Mouse (Mus musculus): Measurements from ENCODE around the gene Arfip1. TPM values are rescaled to one million over a fixed set of nuclear protein-coding genes. Genes with fewer than 3 reads are reported as not detected.

The Arfip1 gene
- polyA plus RNA-seq, 1 experiment from 2014 or later: 22.5 TPM

- no peak for ATAC-seq (ENCODE audit: low FRiP score, low read depth)
- Histone ChIP-seq H3K27ac (replicated peaks) (no peak overlapping the region), H3K4me2 (no peak overlapping the region), H3K9me3 (0 out of 2 replicates have a peak, but pooled peaks cover 6% of the 10 kb centered on the region), H3K36me3 (no peaks in the 10 kb centered on the region), H3K9ac (no peak overlapping the region), H3K4me3 (no peak overlapping the region), H3K27me3 (no peaks in the 10 kb centered on the region), H3K4me1 (replicated peaks) (no peaks in the 10 kb centered on the region)
- WGBS: 88% methylated on average over 9 of the region's 9 CpGs
These were observed 19.6 kb upstream of the Arfip1 start for GRCm38 (mm10) chr3:84601870-84602495.

DNA sequence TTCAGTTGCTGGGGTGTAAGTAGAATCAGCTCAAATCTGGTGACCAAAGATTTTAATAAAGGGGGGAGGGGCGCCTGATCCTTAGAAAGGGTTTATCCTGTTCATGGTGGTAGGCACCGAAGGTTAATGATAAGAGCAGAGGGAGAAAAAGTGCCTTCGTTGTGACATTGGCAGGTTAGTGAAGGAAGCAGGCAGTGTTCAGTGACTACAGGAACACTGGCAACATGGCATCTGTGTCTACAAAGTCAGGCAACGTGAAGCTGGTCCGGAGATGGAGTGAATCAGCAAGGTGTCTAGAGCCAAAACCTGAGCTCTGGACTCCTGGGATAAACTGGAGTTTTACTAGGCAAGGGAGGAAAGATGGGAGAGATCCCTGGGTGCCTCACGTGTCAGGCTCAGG is 16.3 kb upstream of the Arfip1 start:
- Histone ChIP-seq H3K4me2 (no peak overlapping the region), H3K9me3 (no peaks in the 10 kb centered on the region), H3K4me1 (replicated peaks) (0 out of 2 replicates have a peak, but pooled peaks cover 4% of the 10 kb centered on the region), H3K4me3 (no peak overlapping the region), H3K9ac (no peak overlapping the region), H3K36me3 (no peaks in the 10 kb centered on the region), H3K27me3 (no peaks in the 10 kb centered on the region), H3K27ac (replicated peaks) (no peak overlapping the region)
- WGBS: 90% methylated on average over 6 of the region's 6 CpGs
- ATAC-seq (ENCODE audit: low FRiP score, low read depth): no peak

- no peaks in the 10 kb centered on the region for H3K27me3 ChIP-seq
These were observed 15.7 kb upstream of the Arfip1 start for GRCm38 (mm10) chr3:84597996-84598734.

DNA sequence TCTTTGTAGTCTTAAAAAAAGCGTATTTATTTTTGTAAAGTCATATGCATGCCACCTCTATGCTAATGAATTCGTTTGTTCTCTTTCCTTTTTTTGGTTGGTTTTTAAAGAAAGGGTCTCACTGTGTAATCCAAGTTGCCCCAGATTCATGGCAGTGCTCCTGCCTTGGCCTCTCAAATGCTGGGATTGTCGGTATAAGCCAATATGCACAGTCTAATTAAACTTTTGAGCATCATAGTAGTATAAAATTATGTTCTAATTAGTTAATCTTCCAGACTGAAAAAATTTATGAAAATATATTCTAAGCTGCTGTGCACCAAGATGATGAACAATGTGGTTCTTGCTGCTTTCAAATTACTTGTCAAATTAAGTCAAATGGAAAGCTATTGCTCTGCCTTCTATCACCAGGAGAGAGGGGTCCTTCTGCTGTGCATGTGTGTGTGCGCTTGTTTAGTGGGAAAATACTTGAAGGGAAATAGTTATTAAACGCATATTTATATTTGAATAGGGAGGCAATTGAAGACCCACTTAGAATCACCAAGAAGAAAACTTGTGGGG is 13.3 kb upstream of the Arfip1 start:
- Histone ChIP-seq H3K9me3 (no peaks in the 10 kb centered on the region), H3K27ac (replicated peaks) (no peak overlapping the region), H3K9ac (no peak overlapping the region), H3K27me3 (no peaks in the 10 kb centered on the region), H3K4me2 (peak overlapping the region; percentile 39), H3K36me3 (no peaks in the 10 kb centered on the region), H3K4me1 (replicated peaks) (0 out of 2 replicates have a peak, but pooled peaks cover 4% of the 10 kb centered on the region), H3K4me3 (no peak overlapping the region)
- 39% methylated on average over 5 of the region's 5 CpGs for WGBS
- no peak for ATAC-seq (ENCODE audit: low FRiP score, low read depth)

More at GRCm38 (mm10) chr3:84597996-84598734, 15.7 kb upstream of the Arfip1 start:
- H3K9ac ChIP-seq: no peak overlapping the region
- no peaks in the 10 kb centered on the region for H3K9me3 ChIP-seq
- no peak overlapping the region for H3K4me2 ChIP-seq
- ATAC-seq (ENCODE audit: low FRiP score, low read depth): no peak
- H3K4me3 ChIP-seq: no peak overlapping the region
- H3K4me1 ChIP-seq (replicated peaks): 0 out of 2 replicates have a peak, but pooled peaks cover 4% of the 10 kb centered on the region
- no peak overlapping the region for H3K27ac ChIP-seq (replicated peaks)
- H3K36me3 ChIP-seq: no peaks in the 10 kb centered on the region
- 89% methylated on average over 6 of the region's 6 CpGs for WGBS

DNA sequence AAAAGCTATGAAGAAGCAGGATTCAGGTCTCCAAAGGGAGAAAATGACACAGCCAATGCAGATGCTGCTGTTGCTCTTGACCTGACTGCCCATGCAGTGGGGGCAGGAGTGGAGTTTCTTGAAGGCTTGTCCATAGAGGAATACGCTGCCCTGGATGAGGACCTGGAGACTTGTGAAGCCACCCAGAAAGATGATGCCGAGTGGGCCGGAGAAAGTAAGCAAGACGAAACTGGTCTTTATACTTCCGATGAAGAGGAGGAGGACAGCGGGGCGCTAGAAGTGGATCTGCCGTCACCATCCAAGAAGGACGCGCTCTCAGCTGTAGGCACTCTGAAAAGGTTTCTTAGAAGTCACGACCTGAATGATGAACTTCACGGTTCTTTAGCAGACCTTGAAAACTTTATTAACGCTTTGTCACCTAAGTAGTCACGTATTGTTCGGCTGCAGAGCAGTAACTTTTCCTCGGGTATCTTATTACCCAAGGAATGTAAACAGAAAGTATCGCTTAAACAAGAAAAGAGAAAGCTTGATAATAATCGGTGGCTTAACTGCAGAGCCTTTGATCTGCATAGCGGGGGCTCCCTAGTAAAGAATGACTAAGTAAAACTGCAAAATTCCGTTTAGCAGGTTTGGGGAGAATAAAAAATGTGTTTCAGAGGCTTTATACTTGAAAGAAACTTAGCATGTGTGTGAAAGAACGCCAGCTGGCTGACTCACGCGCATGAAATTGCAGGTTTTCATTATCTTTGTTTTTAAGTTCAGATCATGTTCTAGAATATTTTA is 12.7 kb upstream of the Arfip1 start:
- peak overlapping the region; percentile 15 for H3K4me3 ChIP-seq

GRCm38 (mm10) chr3:84593274-84593673 is 10.8 kb upstream of the Arfip1 start, which contains the start of gene Tigd4:
Tigd4 (plus strand) TSS chr3:84593574.
- H3K4me1 ChIP-seq (replicated peaks): 0 out of 2 replicates have a peak, but pooled peaks cover 4% of the 10 kb centered on the region
- no peaks in the 10 kb centered on the region for H3K36me3 ChIP-seq
- no peaks in the 10 kb centered on the region for H3K9me3 ChIP-seq
- no peaks in the 10 kb centered on the region for H3K27me3 ChIP-seq
- no peak within 1 kb of the TSS for H3K9ac ChIP-seq
- ATAC-seq (ENCODE audit: low FRiP score, low read depth): no peak
- H3K27ac ChIP-seq (replicated peaks): no peak within 1 kb of the TSS
- WGBS: 94% methylated on average over 2 of the region's 2 CpGs
- no peak within 1 kb of the TSS for H3K4me3 ChIP-seq
- H3K4me2 ChIP-seq: no peak within 1 kb of the TSS

More for the DNA sequence above, 12.7 kb upstream of the Arfip1 start:
- WGBS: 15% methylated on average over 23 of the region's 23 CpGs
- H3K36me3 ChIP-seq: no peaks in the 10 kb centered on the region
- 0 out of 2 replicates have a peak, but pooled peaks cover 4% of the 10 kb centered on the region for H3K4me1 ChIP-seq (replicated peaks)
- no peaks in the 10 kb centered on the region for H3K27me3 ChIP-seq
- H3K9me3 ChIP-seq: no peaks in the 10 kb centered on the region
- no peak overlapping the region for H3K27ac ChIP-seq (replicated peaks)
- ATAC-seq (ENCODE audit: low FRiP score, low read depth): no peak
- no peak overlapping the region for H3K9ac ChIP-seq
- H3K4me2 ChIP-seq: peak overlapping the region; percentile 39

DNA sequence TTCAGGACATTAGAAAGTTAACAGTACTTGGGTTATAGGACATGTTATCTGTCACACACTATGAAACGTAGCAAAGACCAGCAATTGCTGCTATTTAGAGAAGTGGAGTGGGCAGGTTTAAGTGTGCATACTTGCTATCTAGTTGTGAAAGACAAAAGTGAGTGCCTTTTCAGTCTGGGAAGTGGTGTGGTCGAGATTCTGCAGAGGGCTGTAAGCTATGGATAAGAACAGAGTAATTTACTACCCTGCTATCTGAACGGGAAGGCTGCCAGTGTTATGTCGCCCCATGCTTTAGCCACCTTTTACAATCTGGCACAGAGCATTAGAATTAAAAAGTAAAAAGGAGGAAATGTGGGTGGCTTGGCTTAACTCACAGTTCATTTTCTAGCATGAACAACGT is 4.3 kb upstream of the Arfip1 start:
- Histone ChIP-seq H3K4me2 (no peak overlapping the region), H3K4me1 (replicated peaks) (peaks cover 13% of the 10 kb centered on the region), H3K9ac (no peak overlapping the region), H3K4me3 (no peak overlapping the region), H3K9me3 (no peaks in the 10 kb centered on the region), H3K36me3 (no peaks in the 10 kb centered on the region), H3K27me3 (no peaks in the 10 kb centered on the region), H3K27ac (replicated peaks) (no peak overlapping the region)
- 63% methylated on average over 5 of the region's 5 CpGs for WGBS
- no peak for ATAC-seq (ENCODE audit: low FRiP score, low read depth)

DNA sequence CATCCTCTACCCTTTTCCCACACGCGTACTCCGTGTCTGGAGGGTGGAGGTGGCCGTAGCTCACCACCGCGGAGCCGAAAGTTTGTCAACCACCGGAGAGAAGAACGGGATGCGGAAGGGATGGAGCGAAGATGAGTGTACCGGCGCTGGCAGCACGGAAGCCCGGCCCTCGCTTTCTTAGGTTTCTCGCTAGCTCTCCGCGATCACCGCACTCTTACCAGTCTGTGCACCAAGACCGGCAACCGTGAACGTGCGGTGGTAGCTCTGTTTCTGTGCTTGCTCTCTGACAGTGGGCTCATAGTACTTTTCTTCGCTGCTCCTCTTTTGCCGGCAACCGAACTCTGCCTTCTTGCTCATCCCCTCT is 470 bp upstream of the Arfip1 start:
- ATAC-seq (ENCODE audit: low FRiP score, low read depth): peak; percentile 68
- WGBS: 0% methylated on average over 27 of the region's 27 CpGs

GRCm38 (mm10) chr3:84581696-84582022 is 766 bp downstream of the Arfip1 start:
- WGBS: 0% methylated on average over 4 of the region's 4 CpGs
- no peaks in the 10 kb centered on the region for H3K27me3 ChIP-seq
- peak overlapping the region; percentile 60 for H3K4me3 ChIP-seq
- peak overlapping the region; percentile 57 for H3K9ac ChIP-seq
- H3K36me3 ChIP-seq: no peaks in the 10 kb centered on the region
- H3K27ac ChIP-seq (replicated peaks): peak overlapping the region; percentile 88
- no peaks in the 10 kb centered on the region for H3K9me3 ChIP-seq
- H3K4me2 ChIP-seq: peak overlapping the region; percentile 89
- ATAC-seq (ENCODE audit: low FRiP score, low read depth): no peak
- peaks cover 34% of the 10 kb centered on the region for H3K4me1 ChIP-seq (replicated peaks)

More for the DNA sequence above, 470 bp upstream of the Arfip1 start:
- Histone ChIP-seq H3K4me2 (peak overlapping the region; percentile 89), H3K9ac (peak overlapping the region; percentile 57), H3K27ac (replicated peaks) (peak overlapping the region; percentile 88), H3K27me3 (no peaks in the 10 kb centered on the region), H3K36me3 (no peaks in the 10 kb centered on the region), H3K4me1 (replicated peaks) (peaks cover 34% of the 10 kb centered on the region), H3K4me3 (peak overlapping the region; percentile 60), H3K9me3 (no peaks in the 10 kb centered on the region)

DNA sequence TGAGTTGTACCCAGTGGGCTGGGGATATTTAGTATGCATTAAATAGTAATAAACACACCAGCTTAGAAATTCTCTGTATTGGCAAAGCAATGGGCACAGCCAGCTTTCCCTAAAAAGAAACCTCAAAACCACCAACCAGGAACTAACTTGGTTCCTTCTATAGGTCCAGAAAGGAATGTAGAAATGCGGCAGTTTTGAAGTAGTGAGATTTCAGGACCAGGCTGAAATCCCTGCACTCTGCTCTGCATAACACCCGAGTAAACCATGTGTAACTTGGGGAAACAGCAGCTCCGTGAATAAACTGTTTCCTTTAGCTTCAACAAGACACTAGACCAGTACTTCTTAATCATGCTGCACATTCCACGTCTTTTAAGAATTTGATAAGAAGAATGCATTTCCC is 1.7 kb downstream of the Arfip1 start:
- no peaks in the 10 kb centered on the region for H3K9me3 ChIP-seq
- no peaks in the 10 kb centered on the region for H3K36me3 ChIP-seq
- no peak overlapping the region for H3K9ac ChIP-seq
- 65% methylated on average over 4 of the region's 4 CpGs for WGBS
- no peak for ATAC-seq (ENCODE audit: low FRiP score, low read depth)
- H3K4me1 ChIP-seq (replicated peaks): peaks cover 34% of the 10 kb centered on the region
- peak overlapping the region; percentile 89 for H3K4me2 ChIP-seq
- H3K27me3 ChIP-seq: no peaks in the 10 kb centered on the region
- 0 out of 2 replicates have a peak overlapping the region, but pooled peaks have one; percentile 60 for H3K4me3 ChIP-seq
- H3K27ac ChIP-seq (replicated peaks): no peak overlapping the region

DNA sequence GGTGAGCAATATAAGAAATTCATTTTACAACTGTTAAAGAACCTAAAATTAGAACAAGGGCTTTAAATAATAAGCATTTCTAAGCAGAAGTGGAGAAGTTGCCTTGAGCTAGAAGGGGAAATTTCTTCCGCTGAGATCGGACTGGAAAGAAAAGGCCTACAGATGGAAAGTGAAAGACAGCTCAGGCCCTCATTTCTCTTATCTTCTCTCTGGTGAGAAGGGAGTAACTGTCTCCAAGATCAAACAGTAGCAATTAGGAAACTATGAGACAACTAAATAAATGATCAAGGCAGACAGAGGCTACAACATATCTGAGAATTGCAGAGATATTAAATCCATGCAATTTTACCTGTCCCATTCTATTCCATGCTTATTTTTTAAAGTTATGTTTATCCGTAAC is 11.9 kb downstream of the Arfip1 start:
- no peaks in the 10 kb centered on the region for H3K4me1 ChIP-seq (replicated peaks)
- no peaks in the 10 kb centered on the region for H3K27me3 ChIP-seq
- no peak overlapping the region for H3K9ac ChIP-seq
- no peaks in the 10 kb centered on the region for H3K9me3 ChIP-seq
- H3K36me3 ChIP-seq: no peaks in the 10 kb centered on the region
- H3K27ac ChIP-seq (replicated peaks): no peak overlapping the region
- H3K4me3 ChIP-seq: no peak overlapping the region
- 95% methylated on average over 3 of the region's 3 CpGs for WGBS
- ATAC-seq (ENCODE audit: low FRiP score, low read depth): no peak
- no peak overlapping the region for H3K4me2 ChIP-seq

- Histone ChIP-seq H3K4me3 (no peak overlapping the region), H3K4me1 (replicated peaks) (no peaks in the 10 kb centered on the region), H3K9me3 (no peaks in the 10 kb centered on the region), H3K9ac (no peak overlapping the region), H3K27me3 (no peaks in the 10 kb centered on the region), H3K27ac (replicated peaks) (no peak overlapping the region), H3K4me2 (no peak overlapping the region), H3K36me3 (no peaks in the 10 kb centered on the region)
- no peak for ATAC-seq (ENCODE audit: low FRiP score, low read depth)
- WGBS: 82% methylated on average over 6 of the region's 6 CpGs
These were observed 12.8 kb downstream of the Arfip1 start for GRCm38 (mm10) chr3:84569587-84569986.
